Mouse (Mus musculus): ENCODE measurements around the gene Ctdsp2. TPM values are rescaled to one million over a fixed set of nuclear protein-coding genes. Genes with fewer than 3 reads are reported as not detected.

Gene Ctdsp2
- polyA plus RNA-seq, 1 experiment from 2014 or later = 16.5 TPM

GRCm38 (mm10) chr10:126971363-126972050 lies 7.0 kb upstream of the Ctdsp2 start:
- Histone ChIP-seq H3K9ac (no peak overlapping the region), H3K27ac (no peak overlapping the region), H3K9me3 (no peaks in the 10 kb centered on the region), H3K4me3 (no peak overlapping the region), H3K36me3 (replicated peaks) (no peaks in the 10 kb centered on the region), H3K4me2 (peak overlapping the region; percentile 3; the same call in 1 of the 2 replicates), H3K4me1 (peaks cover 10% of the 10 kb centered on the region), H3K27me3 (replicated peaks) (0 out of 2 replicates have a peak, but pooled peaks cover 3% of the 10 kb centered on the region)
- 12% methylated on average over 12 of the region's 12 CpGs for WGBS
- ATAC-seq (replicated peaks) = 0 out of 2 replicates have a peak, but pooled peaks have one; percentile 20

- Histone ChIP-seq H3K27ac (no peak overlapping the region), H3K36me3 (replicated peaks) (no peaks in the 10 kb centered on the region), H3K4me3 (no peak overlapping the region), H3K27me3 (replicated peaks) (0 out of 2 replicates have a peak, but pooled peaks cover 3% of the 10 kb centered on the region), H3K4me2 (peak overlapping the region; percentile 3; the same call in 1 of the 2 replicates), H3K9me3 (no peaks in the 10 kb centered on the region), H3K4me1 (peaks cover 10% of the 10 kb centered on the region), H3K9ac (no peak overlapping the region)
- WGBS = 16% methylated on average over 13 of the region's 13 CpGs
- ATAC-seq (replicated peaks) = 0 out of 2 replicates have a peak, but pooled peaks have one; percentile 31
Observed at GRCm38 (mm10) chr10:126972051-126972725, 6.3 kb upstream of the Ctdsp2 start.

DNA sequence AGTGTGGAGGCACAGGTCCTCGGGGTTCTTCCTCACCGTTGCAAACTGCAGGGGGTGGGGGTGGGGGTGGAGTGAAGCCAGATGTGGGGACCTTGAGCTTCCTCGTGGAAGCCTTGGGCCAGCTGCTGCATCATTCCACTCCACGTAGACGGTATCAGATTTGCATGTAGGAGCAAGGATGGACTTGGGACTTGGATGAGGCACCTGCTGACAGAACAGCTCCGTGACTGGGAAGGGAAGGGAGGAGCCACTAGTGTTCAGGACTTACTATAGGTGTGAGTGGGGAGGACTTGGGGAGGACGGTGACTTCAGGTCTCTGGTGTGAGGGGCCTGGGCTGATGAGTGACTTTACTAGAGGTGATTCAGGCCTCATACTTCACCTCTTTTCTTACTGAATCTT lies 5.5 kb upstream of the Ctdsp2 start:
- Histone ChIP-seq H3K4me1 (peaks cover 15% of the 10 kb centered on the region), H3K9ac (no peak overlapping the region), H3K27me3 (replicated peaks) (0 out of 2 replicates have a peak, but pooled peaks cover 3% of the 10 kb centered on the region), H3K4me3 (no peak overlapping the region), H3K36me3 (replicated peaks) (no peaks in the 10 kb centered on the region), H3K4me2 (no peak overlapping the region), H3K27ac (no peak overlapping the region), H3K9me3 (no peaks in the 10 kb centered on the region)
- no peak for ATAC-seq (replicated peaks)
- WGBS = 27% methylated on average over 7 of the region's 7 CpGs

DNA sequence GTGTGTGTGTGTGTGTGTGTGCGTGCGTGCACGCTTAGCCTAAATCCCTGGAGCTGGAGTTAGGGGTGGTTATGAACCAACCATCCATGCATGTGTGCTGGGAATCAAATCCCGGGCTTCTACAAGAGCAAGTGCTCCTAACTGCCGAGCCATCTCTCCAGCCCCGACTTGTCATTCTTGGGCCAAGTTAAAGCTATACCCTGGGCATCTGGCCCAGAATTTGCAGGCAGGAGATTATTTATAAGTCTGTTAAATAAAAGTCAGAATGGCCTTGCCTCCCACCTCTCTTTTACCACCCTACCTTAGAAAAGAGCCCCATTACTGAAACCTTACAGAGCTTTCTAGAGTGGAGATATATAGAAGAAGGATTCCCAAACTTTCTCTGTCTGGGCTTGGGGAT lies 2.8 kb upstream of the Ctdsp2 start:
- 85% methylated on average over 6 of the region's 6 CpGs for WGBS
- Histone ChIP-seq H3K36me3 (replicated peaks) (no peaks in the 10 kb centered on the region), H3K27ac (no peak overlapping the region), H3K4me2 (no peak overlapping the region), H3K4me3 (no peak overlapping the region), H3K27me3 (replicated peaks) (0 out of 2 replicates have a peak, but pooled peaks cover 3% of the 10 kb centered on the region), H3K9ac (no peak overlapping the region), H3K9me3 (no peaks in the 10 kb centered on the region), H3K4me1 (peaks cover 23% of the 10 kb centered on the region)
- no peak for ATAC-seq (replicated peaks)

DNA sequence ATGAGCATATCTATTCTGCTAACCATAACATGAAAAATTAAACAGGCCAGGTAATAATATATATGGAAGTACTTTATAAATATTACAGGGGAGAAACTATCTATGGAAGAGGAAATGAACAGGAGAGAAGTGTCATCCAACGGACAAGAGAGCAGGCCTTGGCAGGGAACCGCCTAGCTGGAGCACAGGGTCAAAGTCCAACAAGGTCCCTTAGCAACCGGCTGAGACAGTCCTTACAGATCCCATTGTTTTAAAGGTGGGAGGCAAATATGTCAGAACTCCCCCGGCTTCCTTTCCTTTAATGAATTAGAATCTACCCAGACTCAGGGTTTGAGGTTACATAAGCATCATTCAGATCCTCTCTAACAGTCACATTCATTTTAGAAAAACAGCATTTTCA lies 1.4 kb upstream of the Ctdsp2 start:
- no peak overlapping the region for H3K9ac ChIP-seq
- no peak overlapping the region for H3K4me2 ChIP-seq
- no peak overlapping the region for H3K27ac ChIP-seq
- no peak for ATAC-seq (replicated peaks)
- no peaks in the 10 kb centered on the region for H3K9me3 ChIP-seq
- H3K36me3 ChIP-seq (replicated peaks) = no peaks in the 10 kb centered on the region
- 32% methylated on average over 4 of the region's 4 CpGs for WGBS
- H3K4me3 ChIP-seq = no peak overlapping the region
- 0 out of 2 replicates have a peak, but pooled peaks cover 3% of the 10 kb centered on the region for H3K27me3 ChIP-seq (replicated peaks)
- H3K4me1 ChIP-seq = peaks cover 32% of the 10 kb centered on the region

GRCm38 (mm10) chr10:126979121-126979635 lies 661 bp downstream of the Ctdsp2 start:
- H3K9ac ChIP-seq = peak overlapping the region; percentile 70
- H3K36me3 ChIP-seq (replicated peaks) = no peaks in the 10 kb centered on the region
- no peaks in the 10 kb centered on the region for H3K9me3 ChIP-seq
- H3K4me2 ChIP-seq = peak overlapping the region; percentile 86
- WGBS = under 1% methylated on average over 35 of the region's 62 CpGs
- 0 out of 2 replicates have a peak, but pooled peaks cover 3% of the 10 kb centered on the region for H3K27me3 ChIP-seq (replicated peaks)
- peaks cover 47% of the 10 kb centered on the region for H3K4me1 ChIP-seq
- H3K4me3 ChIP-seq = peak overlapping the region; percentile 95
- peak; percentile 12; the same call in 1 of the 2 replicates for ATAC-seq (replicated peaks)
- H3K27ac ChIP-seq = peak overlapping the region; percentile 98

DNA sequence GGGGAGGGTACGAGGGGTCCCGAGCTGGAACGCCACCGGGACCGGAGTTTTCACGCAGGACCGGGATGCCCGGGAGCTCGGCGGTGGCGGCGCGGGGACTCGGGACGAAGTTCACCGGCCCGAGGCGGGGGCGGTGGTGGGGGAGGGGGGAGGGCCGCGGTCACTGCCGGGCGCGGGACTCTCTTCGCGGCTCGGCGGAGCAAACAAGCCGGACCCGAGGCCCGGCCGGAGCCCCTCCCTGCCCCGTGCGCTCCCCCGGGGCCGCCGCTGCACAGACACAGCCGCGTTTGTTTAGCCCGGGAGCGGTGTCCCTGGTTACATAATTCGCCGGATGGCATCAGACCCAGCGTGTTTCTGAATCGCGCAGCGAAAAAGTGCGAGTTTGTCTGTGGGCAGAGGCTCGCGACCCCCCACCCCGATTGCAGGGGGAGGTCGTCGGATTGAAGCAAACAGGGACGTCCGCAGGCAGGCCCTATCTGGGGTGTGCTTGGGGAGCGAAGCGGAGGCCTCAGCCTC lies 1.2 kb downstream of the Ctdsp2 start:
- H3K9ac ChIP-seq = peak overlapping the region; percentile 70
- H3K27ac ChIP-seq = peak overlapping the region; percentile 98
- no peaks in the 10 kb centered on the region for H3K36me3 ChIP-seq (replicated peaks)
- peak overlapping the region; percentile 86 for H3K4me2 ChIP-seq
- H3K27me3 ChIP-seq (replicated peaks) = 0 out of 2 replicates have a peak, but pooled peaks cover 3% of the 10 kb centered on the region
- ATAC-seq (replicated peaks) = peak; percentile 3; the same call in 1 of the 2 replicates
- peak overlapping the region; percentile 95 for H3K4me3 ChIP-seq
- peaks cover 53% of the 10 kb centered on the region for H3K4me1 ChIP-seq
- H3K9me3 ChIP-seq = no peaks in the 10 kb centered on the region
- under 1% methylated on average over 44 of the region's 57 CpGs for WGBS

GRCm38 (mm10) chr10:126980221-126980932 lies 1.9 kb downstream of the Ctdsp2 start:
- H3K27me3 ChIP-seq (replicated peaks) = 0 out of 2 replicates have a peak, but pooled peaks cover under 1% of the 10 kb centered on the region
- peak overlapping the region; percentile 70 for H3K9ac ChIP-seq
- no peaks in the 10 kb centered on the region for H3K9me3 ChIP-seq
- WGBS = 1% methylated on average over 16 of the region's 16 CpGs
- peak overlapping the region; percentile 95 for H3K4me3 ChIP-seq
- no peaks in the 10 kb centered on the region for H3K36me3 ChIP-seq (replicated peaks)
- peaks cover 59% of the 10 kb centered on the region for H3K4me1 ChIP-seq
- H3K4me2 ChIP-seq = peak overlapping the region; percentile 86
- H3K27ac ChIP-seq = peak overlapping the region; percentile 98
- peak; percentile 8 for ATAC-seq (replicated peaks)

DNA sequence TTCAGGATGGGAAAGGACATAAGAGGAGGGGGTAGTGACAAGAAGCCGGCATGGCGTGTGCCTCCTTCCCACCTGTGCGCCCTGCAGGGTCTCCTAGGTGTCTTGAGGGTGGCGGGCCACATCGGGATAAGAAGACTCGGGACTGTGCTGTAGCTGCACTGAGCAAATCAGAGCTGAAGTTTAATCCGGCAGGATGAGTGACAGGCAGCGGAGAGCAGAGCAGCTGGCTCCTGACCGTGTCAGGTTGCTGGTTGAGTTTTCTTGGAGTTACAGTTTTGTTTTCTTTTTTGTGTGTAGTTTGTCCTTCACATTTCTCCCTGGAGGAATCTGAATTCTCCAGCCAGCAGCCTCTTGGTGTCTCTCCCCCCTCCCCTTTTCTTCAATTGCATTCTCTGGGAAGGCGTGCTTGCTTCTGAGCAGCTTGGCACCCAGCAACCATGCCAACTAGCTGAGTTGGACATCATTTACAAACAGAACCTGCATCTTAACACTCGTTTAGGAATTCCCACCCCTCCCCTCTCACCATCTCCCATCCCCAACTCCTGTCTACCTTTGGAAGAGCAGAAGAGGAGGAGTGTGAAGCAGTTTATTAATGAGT lies 2.5 kb downstream of the Ctdsp2 start:
- ATAC-seq (replicated peaks) = no peak
- no peaks in the 10 kb centered on the region for H3K36me3 ChIP-seq (replicated peaks)
- H3K27me3 ChIP-seq (replicated peaks) = no peaks in the 10 kb centered on the region
- peak overlapping the region; percentile 98 for H3K27ac ChIP-seq
- H3K9me3 ChIP-seq = no peaks in the 10 kb centered on the region
- H3K4me1 ChIP-seq = peaks cover 64% of the 10 kb centered on the region
- H3K9ac ChIP-seq = peak overlapping the region; percentile 70; the same call in 1 of the 2 replicates
- WGBS = 3% methylated on average over 11 of the region's 11 CpGs
- H3K4me2 ChIP-seq = peak overlapping the region; percentile 86
- peak overlapping the region; percentile 95 for H3K4me3 ChIP-seq

GRCm38 (mm10) chr10:126981746-126982145 lies 3.2 kb downstream of the Ctdsp2 start:
- WGBS = 75% methylated on average over 3 of the region's 3 CpGs
- peak overlapping the region; percentile 86 for H3K4me2 ChIP-seq
- H3K4me1 ChIP-seq = peaks cover 71% of the 10 kb centered on the region
- no peaks in the 10 kb centered on the region for H3K36me3 ChIP-seq (replicated peaks)
- ATAC-seq (replicated peaks) = no peak
- no peaks in the 10 kb centered on the region for H3K27me3 ChIP-seq (replicated peaks)
- no peak overlapping the region for H3K27ac ChIP-seq
- no peaks in the 10 kb centered on the region for H3K9me3 ChIP-seq
- peak overlapping the region; percentile 95 for H3K4me3 ChIP-seq
- no peak overlapping the region for H3K9ac ChIP-seq

- WGBS = 56% methylated on average over 14 of the region's 14 CpGs
- Histone ChIP-seq H3K36me3 (replicated peaks) (no peaks in the 10 kb centered on the region), H3K4me2 (peak overlapping the region; percentile 86), H3K9ac (0 out of 2 replicates have a peak overlapping the region, but pooled peaks have one; percentile 6), H3K27me3 (replicated peaks) (no peaks in the 10 kb centered on the region), H3K9me3 (no peaks in the 10 kb centered on the region), H3K4me3 (no peak overlapping the region), H3K27ac (no peak overlapping the region), H3K4me1 (peaks cover 79% of the 10 kb centered on the region)
- ATAC-seq (replicated peaks) = no peak
Observed at GRCm38 (mm10) chr10:126983193-126983725, 4.7 kb downstream of the Ctdsp2 start.

All from midbrain, embryonic 15.5 days (tissue).